Mouse (Mus musculus) heart, embryonic 16.5 days (tissue): ENCODE measurements around the gene Smco1. TPM values are rescaled to one million over a fixed set of nuclear protein-coding genes. Genes with fewer than 3 reads are reported as not detected.
"Not testable (repeated sequence)": the region's sequence is repeated elsewhere in the genome, so short reads cannot be mapped to it uniquely, and the experiment has no call there.

Source experiments
- ATAC-seq: fragments of 200-750 bp; cut with Nextera tagmentation; replicated peaks from 2 replicates; pipeline ENCODE4 v1.8.0; 2017; ENCODE audit warnings: moderate number of reproducible peaks; ENCODE audit not compliant: insufficient read depth, low FRiP score; ENCODE audit errors: extremely low read depth
- H3K27ac ChIP-seq: fragments of 300-500 bp; sonication (generic); 2 replicates; pipeline ENCODE4 v1.5.1; 2014; ENCODE audit warnings: mild to moderate bottlenecking, low read length, control low read depth, moderate library complexity
- H3K27me3 ChIP-seq: fragments of 300-500 bp; sonication (generic); 2 replicates; pipeline ENCODE4 v1.6.1; 2014; ENCODE audit warnings: low read length, mixed read lengths; ENCODE audit not compliant: control insufficient read depth, insufficient read depth
- H3K36me3 ChIP-seq: fragments of 300-500 bp; sonication (generic); 2 replicates; pipeline ENCODE4 v1.6.1; 2014; ENCODE audit not compliant: control insufficient read depth, insufficient read depth
- H3K4me1 ChIP-seq: fragments of 300-500 bp; sonication (generic); 2 replicates; pipeline ENCODE4 v1.6.1; 2014; ENCODE audit warnings: low read length, mixed read lengths; ENCODE audit not compliant: control insufficient read depth, insufficient read depth
- H3K4me2 ChIP-seq: fragments of 300-500 bp; sonication (generic); 2 replicates; pipeline ENCODE4 v1.6.1; 2014; ENCODE audit warnings: low read depth, mild to moderate bottlenecking, control low read depth, low read length
- H3K4me3 ChIP-seq: fragments of 300-500 bp; sonication (generic); 2 replicates; pipeline ENCODE4 v1.5.1; 2014; ENCODE audit warnings: mild to moderate bottlenecking, control low read depth, low read length
- H3K9ac ChIP-seq: fragments of 300-500 bp; sonication (generic); 2 replicates; pipeline ENCODE4 v1.6.1; 2014; ENCODE audit warnings: low read length, control low read depth
- H3K9me3 ChIP-seq: fragments of 300-500 bp; sonication (generic); replicated peaks from 2 replicates; pipeline ENCODE4 v1.6.1; 2016; ENCODE audit warnings: low read length; ENCODE audit not compliant: control insufficient read depth
- WGBS: fragments of 180-500 bp; shearing (Covaris S2); extraction: QIAGEN DNeasy Blood & Tissue Kit; methylation state at CpG from one replicate; pipeline ENCODE4 v1.1.7; 2014; 5-methylcytosine and 5-hydroxymethylcytosine counted together
- polyA plus RNA-seq: library from polyadenylated mRNA; unstranded; fragments of >200 nt; fragmentation: Nextera tagmentation; extraction: Ambion mirVana; gene quantifications from 2 replicates; pipeline ENCODE4 v1.2.1, GENCODE M21; 2015

The Smco1 gene
- polyA plus RNA-seq, 1 experiment from 2014 or later = 0.16 TPM

- not testable (repeated sequence) for H3K27me3 ChIP-seq, H3K4me2 ChIP-seq, H3K27ac ChIP-seq, H3K9ac ChIP-seq, H3K4me1 ChIP-seq, H3K4me3 ChIP-seq, H3K9me3 ChIP-seq, ATAC-seq
- H3K36me3 ChIP-seq = peaks cover 43% of the 10 kb centered on the region
- WGBS = 93% methylated on average over 4 of the region's 4 CpGs
These were observed 28.3 kb downstream of the Smco1 start for GRCm38 (mm10) chr16:32299617-32300016.

- Histone ChIP-seq H3K9me3 (no peaks in the 10 kb centered on the region), H3K4me1 (no peaks in the 10 kb centered on the region), H3K27me3 (no peaks in the 10 kb centered on the region), H3K27ac (no peak overlapping the region), H3K9ac (no peak overlapping the region), H3K4me2 (no peak overlapping the region), H3K36me3 (peaks cover 25% of the 10 kb centered on the region), H3K4me3 (no peak overlapping the region)
- WGBS = 41% methylated on average over 1 of the region's 1 CpGs
- ATAC-seq = no peak
These were observed 31.8 kb downstream of the Smco1 start for GRCm38 (mm10) chr16:32303046-32303445.

GRCm38 (mm10) chr16:32303886-32304285, 32.6 kb downstream of the Smco1 start:
- no peak overlapping the region for H3K9ac ChIP-seq
- H3K4me1 ChIP-seq = no peaks in the 10 kb centered on the region
- no peak overlapping the region for H3K27ac ChIP-seq
- H3K9me3 ChIP-seq = no peaks in the 10 kb centered on the region
- 81% methylated on average over 7 of the region's 7 CpGs for WGBS
- H3K4me3 ChIP-seq = no peak overlapping the region
- ATAC-seq = no peak
- H3K36me3 ChIP-seq = peaks cover 17% of the 10 kb centered on the region
- H3K27me3 ChIP-seq = no peaks in the 10 kb centered on the region
- no peak overlapping the region for H3K4me2 ChIP-seq

GRCm38 (mm10) chr16:32311970-32312369, 40.7 kb downstream of the Smco1 start:
- Histone ChIP-seq H3K9me3 (no peaks in the 10 kb centered on the region), H3K27me3 (no peaks in the 10 kb centered on the region)
- WGBS = 78% methylated on average over 4 of the region's 4 CpGs

GRCm38 (mm10) chr16:32312386-32312785, 41.1 kb downstream of the Smco1 start:
- Histone ChIP-seq H3K4me2 (no peak overlapping the region), H3K9me3 (no peaks in the 10 kb centered on the region), H3K27ac (no peak overlapping the region), H3K27me3 (no peaks in the 10 kb centered on the region), H3K9ac (no peak overlapping the region), H3K4me3 (no peak overlapping the region), H3K4me1 (0 out of 2 replicates have a peak, but pooled peaks cover 5% of the 10 kb centered on the region), H3K36me3 (no peaks in the 10 kb centered on the region)
- ATAC-seq = no peak
- WGBS = 42% methylated on average over 5 of the region's 5 CpGs

More at GRCm38 (mm10) chr16:32311970-32312369, 40.7 kb downstream of the Smco1 start:
- H3K36me3 ChIP-seq = no peaks in the 10 kb centered on the region
- H3K4me2 ChIP-seq = no peak overlapping the region
- H3K4me3 ChIP-seq = no peak overlapping the region
- no peak overlapping the region for H3K27ac ChIP-seq
- H3K9ac ChIP-seq = no peak overlapping the region
- no peak for ATAC-seq
- 0 out of 2 replicates have a peak, but pooled peaks cover 4% of the 10 kb centered on the region for H3K4me1 ChIP-seq

GRCm38 (mm10) chr16:32312859-32313258, 41.6 kb downstream of the Smco1 start:
- no peaks in the 10 kb centered on the region for H3K27me3 ChIP-seq
- H3K9ac ChIP-seq = no peak overlapping the region
- no peak overlapping the region for H3K27ac ChIP-seq
- ATAC-seq = no peak
- H3K4me1 ChIP-seq = 0 out of 2 replicates have a peak, but pooled peaks cover 5% of the 10 kb centered on the region
- 71% methylated on average over 4 of the region's 4 CpGs for WGBS
- no peak overlapping the region for H3K4me2 ChIP-seq
- no peaks in the 10 kb centered on the region for H3K36me3 ChIP-seq
- H3K4me3 ChIP-seq = no peak overlapping the region
- no peaks in the 10 kb centered on the region for H3K9me3 ChIP-seq

- no peak overlapping the region for H3K4me2 ChIP-seq
- no peaks in the 10 kb centered on the region for H3K36me3 ChIP-seq
- no peak overlapping the region for H3K27ac ChIP-seq
- H3K27me3 ChIP-seq = no peaks in the 10 kb centered on the region
- H3K9ac ChIP-seq = no peak overlapping the region
- no peak overlapping the region for H3K4me3 ChIP-seq
- no peaks in the 10 kb centered on the region for H3K9me3 ChIP-seq
- WGBS = 57% methylated on average over 2 of the region's 2 CpGs
- ATAC-seq = no peak
- 0 out of 2 replicates have a peak, but pooled peaks cover 5% of the 10 kb centered on the region for H3K4me1 ChIP-seq
These were observed 45.3 kb downstream of the Smco1 start for GRCm38 (mm10) chr16:32316601-32317000.

- Histone ChIP-seq H3K36me3 (no peaks in the 10 kb centered on the region), H3K4me3 (no peak overlapping the region), H3K9ac (no peak overlapping the region), H3K27me3 (no peaks in the 10 kb centered on the region), H3K4me1 (no peaks in the 10 kb centered on the region), H3K27ac (no peak overlapping the region), H3K4me2 (no peak overlapping the region), H3K9me3 (no peaks in the 10 kb centered on the region)
- WGBS = 24% methylated on average over 7 of the region's 7 CpGs
- ATAC-seq = no peak
These were observed 52.7 kb downstream of the Smco1 start for GRCm38 (mm10) chr16:32323953-32324352.
